Mouse (Mus musculus) B cell, adult 2 months (primary cell): Measurements from ENCODE around the gene Cx3cr1.

Source experiments
- DNase-seq, 2 experiments: peaks; one replicate each; pipeline ENCODE4 v3.0.0; 2022

Cx3cr1 gene

DNA sequence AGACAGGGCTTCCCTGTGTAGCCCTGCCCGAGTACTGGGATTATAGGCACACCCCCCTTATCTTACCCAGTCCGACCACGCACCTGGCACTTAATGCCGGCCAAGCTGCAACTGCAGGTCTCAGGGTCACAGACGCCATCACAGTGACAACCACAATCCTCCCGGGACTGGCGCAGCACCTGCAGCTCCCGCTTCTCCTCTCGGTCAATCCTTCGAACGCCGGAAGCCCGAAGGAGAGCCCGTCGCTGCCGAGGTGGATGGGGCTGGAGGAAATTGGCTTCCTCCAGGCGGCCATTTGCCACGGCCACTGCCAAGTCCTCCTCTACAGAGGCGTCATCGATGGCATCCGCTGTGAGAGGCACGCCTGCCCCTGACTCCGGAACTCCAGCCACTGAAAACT is 96.4 kb downstream of the Cx3cr1 start:
- no peak for DNase-seq

DNA sequence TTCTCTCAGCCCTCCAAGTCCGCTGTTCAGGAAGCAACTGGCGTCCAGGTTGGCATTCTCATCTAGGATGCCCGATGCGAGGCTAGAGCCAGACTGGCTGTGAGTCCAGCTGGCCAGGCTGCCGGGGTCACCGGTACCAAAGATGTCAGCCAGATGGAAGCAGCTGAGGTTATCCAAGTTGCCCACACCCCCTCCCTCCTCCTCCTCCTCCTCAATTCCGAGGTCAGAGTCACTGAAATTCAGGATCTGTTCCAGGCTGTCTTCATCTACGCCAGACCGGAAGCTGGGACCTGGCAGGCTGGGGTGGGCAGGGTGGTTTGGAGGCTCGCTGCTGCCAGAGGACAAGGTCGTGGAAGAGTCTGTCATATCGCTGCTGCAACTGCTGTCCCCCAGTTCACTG is 97.1 kb downstream of the Cx3cr1 start:
- no peak for DNase-seq

DNA sequence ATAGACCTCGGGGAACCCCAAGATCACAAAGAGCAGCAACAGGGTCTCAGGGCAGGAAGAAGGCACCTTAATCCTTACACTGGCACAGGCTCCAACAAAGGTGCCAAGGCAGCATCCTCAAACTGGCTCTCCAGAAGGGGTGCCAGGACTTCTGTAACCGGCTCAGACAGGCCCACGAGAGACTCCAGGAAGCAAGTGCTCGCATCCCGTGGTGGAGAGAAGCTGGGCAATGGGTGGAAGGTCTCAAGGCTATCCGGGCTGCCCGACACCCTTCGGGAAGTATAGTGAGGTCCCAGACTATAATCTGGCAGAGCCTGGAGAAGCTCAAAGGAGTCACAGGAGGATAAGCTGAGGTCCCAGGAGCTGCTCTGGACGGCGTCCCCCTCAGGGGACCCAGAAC is 97.5 kb downstream of the Cx3cr1 start:
- DNase-seq = no peak

DNA sequence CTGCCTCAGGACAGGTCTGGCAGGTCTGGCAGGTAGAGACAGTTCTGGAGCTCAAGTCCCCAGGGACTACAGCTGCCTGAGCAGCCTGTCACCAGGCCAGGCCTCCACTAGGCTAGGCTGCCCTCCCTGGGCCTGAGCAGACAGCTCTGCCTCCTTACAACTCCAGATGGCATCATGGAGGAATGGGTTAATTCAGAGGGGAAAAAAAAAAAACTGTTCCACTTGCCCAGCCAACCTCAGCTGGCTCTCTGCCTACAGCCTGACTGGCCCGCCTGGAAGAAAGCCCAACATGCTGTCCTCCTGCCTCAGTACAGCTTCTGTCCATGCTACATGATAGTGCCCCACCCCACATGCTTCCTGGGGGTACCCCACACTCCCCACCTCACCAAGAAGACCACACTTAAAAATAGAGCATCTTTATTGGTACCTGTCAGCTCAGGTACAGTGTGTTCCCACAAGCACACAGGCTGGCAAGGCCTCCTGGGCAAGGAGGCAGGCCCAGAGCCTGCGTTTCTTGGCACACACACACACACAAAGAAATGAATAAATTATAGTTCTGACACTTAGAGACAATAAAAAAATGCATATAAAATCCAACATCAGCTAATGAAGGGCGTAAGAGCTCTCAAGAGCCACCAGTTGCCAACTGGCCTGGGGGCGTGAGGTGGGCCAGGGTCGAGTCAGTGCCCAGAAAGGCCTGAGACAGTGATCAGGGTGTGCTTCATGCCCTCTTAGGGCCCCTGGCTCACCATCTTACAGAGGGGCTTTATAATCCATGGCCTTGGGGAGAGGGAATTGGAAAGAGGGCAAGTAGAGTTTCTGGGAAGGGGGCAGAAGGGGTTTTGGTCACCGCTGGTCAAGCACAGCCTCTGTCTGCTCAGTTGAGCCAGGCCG is 98.7 kb downstream of the Cx3cr1 start:
- DNase-seq = no peak

DNA sequence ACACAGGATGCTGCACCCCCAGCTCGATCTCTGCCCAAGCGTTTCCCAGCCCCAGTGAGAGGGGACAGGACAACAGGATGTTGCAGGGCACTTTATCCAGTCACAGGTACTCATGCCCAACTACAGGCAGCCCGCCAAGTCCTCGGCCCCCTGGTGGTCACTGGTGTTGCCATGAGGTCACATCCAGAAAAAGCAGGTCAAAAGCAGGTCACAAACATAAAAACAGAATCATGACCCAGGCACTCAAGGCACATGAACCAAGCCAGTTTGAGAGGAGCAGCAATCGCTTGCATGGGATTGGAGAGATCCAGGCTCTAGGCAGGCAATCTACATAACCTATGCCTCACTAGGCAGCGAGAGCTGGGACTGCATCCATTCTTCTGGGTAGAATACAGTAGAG is 99.5 kb downstream of the Cx3cr1 start:
- DNase-seq = peak; percentile 78 to 82

DNA sequence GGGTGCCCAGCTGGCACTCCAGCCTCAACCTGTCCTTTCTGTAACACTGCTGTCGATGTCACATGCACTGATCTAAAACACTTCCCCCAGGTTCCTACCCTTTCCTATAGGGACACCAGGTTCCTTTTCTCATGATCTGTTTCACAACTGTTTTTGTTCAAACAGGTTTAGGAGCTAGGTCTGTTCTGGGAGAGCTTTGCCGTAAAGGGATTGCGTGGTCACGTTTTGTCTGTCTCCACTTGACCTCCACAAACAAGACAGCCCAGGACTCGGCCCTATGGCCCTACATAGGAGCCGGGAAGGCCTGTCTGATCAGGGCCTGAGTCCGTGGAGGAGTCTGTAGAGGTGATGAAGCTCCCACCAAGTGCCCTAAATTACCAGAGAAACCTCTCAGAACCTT is 99.9 kb downstream of the Cx3cr1 start:
- no peak for DNase-seq

DNA sequence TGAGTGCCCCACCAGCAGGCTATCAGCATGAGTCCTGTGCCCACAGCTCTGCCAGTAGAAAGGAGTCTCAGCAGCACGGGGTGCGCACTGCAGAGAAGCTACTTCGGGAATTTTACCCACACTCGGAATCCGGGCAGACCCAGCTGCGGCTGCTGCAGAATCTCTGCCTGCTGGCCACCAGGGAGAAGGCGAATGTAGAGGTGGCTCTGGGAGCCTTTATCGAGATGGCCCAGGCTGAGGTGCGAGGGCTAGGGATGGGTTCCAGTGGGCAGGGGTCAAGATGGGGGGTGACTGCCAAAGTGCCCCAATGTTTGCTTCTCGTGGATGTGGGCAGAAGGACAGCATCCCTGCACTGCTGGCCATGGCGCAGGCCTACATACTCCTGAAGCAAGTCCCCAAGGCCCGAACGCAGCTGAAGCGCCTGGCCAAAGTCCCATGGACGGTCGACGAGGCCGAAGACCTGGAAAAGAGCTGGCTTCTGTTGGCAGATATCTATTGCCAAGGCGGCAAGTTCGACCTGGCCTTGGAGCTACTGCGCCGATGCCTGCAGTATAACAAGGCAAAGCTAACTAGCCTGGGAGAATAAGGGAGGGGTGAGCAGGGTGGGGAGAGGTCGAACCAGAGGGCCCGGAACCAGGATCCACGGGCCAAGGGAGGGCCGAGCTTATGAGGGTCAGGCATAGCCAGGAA is 103.3 kb downstream of the Cx3cr1 start:
- no peak for DNase-seq

DNA sequence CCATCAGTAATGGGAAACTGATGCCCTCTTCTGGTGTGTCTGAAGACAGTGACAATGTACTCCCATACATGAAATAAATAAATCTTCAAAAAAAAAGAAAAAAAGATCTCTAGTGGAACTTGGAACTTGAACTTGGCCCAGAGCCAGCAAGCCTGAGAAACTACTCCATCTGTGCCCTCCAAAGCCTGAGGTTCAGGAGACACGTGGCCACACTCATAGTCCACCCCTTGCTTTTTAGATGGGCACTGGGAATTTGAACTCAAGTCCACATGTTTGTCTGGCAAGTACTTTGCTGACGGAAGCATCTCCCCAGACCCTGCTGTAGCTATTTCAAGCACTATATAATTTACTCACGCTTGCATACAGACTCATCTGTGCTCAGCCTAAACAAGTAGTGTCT is 104.5 kb downstream of the Cx3cr1 start:
- DNase-seq = no peak

DNA sequence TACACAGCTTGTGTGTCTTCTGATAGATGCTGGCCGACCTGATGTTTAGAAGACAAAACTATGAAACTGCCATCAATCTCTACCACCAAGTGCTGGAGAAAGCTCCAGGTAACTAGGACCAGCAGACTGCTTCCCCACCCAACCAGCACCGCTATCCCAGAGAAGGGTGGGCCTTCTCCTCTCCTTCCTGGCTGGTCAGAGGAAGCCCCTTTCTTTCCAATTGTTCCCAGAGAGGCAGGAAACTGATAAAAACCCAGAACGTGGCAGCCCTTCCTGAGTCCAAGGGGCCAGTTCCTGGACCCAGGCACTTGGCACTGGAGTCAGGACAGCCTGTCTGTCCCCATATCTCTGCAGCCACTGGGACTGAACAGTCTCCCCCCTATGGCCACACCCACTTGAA is 105.5 kb downstream of the Cx3cr1 start:
- no peak for DNase-seq

DNA sequence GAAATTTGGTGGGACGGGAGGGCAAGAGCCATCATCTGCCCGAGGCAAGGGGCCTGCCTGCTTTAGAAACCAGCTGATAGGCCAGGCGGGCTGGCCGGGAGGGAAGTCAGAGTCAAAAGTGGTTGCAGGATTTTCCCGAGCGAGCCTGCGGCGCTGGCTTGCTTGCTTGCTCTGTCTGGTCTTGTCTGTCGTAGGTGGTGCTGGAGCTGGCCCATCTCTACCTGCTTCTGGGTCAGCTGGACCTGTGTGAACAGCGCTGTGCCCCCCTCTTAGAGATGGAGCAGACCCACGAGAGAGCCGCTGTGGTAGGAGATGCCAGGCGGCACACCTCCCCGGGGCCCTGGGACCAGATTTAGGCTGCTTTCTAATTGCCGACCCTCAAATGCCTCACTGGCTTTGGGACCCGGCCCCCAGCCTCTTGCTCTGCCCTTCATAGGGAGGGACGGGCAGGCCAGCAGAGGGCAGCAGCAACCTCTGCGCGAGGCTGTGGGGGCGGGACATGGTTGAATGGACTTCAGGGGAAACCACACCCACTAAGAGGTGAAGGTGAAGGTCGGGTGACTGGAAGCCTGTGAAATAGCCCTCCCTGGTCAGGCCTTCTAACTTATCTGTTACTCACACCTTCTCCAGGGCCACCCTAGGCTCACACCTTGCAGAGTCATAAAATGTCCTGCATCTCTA is 106.6 kb downstream of the Cx3cr1 start:
- DNase-seq = peak; percentile 88 to 89

DNA sequence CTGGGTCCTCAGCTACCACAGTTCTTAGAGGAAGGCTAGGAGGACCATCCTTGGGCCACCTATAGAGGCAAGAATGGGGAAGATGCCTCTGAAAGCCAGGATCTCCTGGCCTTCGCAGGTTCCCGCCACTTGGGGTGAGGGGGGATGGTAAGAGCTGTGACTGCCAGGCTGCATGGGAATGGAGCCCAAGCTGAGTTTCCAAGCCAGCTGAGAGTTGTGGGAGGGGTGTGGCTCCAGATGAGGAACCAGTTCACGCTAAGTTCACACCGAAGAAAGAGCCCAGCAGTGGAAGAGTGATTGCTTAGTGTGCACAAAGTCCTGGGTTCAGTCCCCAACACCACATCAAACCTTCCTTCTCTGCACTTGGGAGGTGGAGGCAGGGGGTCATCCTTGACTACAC is 107.5 kb downstream of the Cx3cr1 start:
- DNase-seq = no peak

DNA sequence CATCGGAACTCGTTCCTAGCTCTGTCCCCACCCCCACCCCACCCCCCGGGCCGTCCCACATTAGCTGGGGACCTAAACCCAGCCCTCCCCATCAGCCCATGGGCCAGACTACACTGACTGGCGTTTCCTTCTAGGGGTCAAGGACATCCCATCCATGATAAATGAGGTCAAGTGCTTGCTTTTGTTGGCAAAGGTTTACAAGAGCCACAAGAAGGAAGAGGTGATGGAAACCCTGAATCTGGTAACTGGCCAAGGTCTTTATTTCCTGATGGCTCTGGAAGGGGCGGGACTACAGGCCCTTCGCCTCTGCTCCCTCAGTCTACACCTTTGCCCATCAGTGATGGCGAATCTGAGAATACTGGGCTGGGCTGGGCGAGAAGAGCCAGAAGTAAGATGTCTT is 110.8 kb downstream of the Cx3cr1 start:
- DNase-seq = no peak

DNA sequence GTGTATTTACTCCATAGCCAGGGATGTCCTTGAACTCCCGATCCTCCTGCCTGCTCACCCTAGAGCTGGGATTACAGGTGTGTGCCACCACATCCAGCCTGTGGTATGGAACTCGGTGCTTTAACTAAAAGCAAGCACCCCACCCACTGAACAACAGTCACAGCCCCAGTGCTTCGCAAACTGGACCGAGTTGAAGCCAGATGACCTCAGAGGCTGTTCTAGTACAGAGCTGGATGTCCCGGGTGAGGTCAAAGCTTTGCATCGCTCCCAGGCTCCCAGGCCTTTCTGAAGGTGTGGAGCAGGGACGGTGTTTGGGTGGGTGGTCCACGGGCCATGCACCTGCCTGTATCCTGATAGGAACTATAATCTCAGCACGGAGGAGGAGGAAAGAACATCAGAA is 118.3 kb downstream of the Cx3cr1 start:
- DNase-seq = no peak

DNA sequence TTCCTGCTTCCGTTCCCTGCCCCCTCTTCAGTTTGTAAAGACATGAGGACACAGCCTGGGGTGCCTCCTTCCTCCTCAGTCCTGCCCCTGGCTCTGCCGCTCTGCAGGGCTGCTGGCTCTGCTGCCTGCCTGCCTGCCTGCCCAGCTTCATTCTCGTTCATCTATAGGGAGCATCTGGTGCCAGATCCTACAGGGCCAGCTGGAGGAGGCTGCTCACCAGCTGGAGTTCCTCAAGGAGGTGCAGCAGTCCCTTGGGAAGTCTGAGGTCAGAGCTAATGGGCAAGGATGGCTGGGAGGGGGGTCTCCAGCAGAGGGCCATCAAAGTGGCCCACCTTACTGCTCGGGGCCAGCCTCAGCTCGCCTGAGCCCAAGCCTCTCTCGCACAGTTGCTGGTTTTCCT is 119.2 kb downstream of the Cx3cr1 start:
- DNase-seq = no peak

DNA sequence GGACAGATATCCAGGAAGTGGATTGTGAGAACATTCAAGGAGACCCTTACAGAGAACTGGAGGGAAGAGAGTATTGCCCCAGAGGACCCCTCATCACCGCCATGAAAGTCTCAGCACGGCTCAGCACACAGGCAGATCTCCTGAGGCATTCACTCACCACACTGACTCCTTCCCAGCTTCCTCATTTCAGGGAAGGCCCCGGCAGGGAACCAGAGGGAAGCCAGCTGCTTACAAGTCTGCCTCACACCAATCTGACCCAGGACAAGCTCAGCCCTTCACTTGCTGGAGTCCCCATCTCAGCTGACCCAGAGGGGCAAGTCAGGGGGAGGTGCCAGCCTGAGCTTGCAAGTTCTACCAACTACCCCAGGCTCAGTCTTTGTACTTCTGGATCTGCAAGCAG is 120.9 kb downstream of the Cx3cr1 start:
- DNase-seq = no peak

DNA sequence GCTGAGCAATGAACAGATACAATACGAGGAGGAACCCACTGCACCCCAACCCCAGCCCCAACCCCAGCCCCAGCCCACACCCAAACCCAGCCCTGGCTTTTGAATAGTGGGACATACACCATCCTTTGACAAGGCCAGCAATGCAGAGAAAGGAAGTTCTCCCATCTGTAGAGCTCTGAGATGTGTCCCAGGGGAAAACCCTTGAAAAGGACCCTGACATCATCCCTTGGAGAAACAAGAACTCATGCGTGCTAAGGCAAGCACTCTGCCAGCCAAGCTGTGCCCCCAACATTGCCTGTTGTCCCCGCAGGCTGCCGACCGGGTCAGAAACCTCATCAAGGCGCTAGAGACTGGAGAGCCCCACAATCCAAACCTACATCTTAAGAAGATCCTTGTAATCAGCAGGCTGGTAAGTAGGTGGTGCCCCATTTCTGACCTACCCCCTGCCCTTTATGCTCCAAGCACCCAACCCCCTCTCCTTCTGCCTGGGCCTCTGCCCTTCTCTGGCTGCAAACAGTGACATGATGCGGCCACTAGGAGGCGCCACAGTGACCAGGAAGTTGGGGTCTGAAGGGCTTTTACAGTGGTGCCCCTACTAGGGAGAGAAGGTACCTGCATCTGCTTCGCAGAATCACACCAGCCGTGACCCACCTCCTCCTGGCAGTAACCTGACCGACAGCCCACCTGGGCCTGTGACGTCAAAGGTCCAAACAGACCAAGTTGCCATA is 124.3 kb downstream of the Cx3cr1 start:
- peak; percentile 73 to 74 for DNase-seq

DNA sequence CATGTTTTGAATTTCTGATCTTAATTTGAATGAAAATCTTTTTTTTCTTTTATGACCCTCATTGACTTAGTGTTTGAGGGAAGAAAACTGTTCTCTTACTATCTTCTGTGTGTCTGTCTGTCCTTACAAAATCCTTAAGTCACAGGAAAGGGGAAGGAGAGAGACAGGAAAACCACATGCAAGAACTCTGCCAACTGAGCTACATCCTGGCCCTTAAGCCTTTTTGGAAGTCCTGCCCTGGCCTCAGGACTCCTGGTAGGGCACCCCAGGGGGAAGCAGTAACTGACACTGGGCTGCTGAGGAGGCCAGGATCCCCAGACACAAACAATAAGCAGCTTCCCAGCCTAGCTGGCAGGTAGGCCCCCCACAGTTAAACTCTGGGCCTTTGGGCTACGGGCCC is 126.4 kb downstream of the Cx3cr1 start:
- DNase-seq = no peak

DNA sequence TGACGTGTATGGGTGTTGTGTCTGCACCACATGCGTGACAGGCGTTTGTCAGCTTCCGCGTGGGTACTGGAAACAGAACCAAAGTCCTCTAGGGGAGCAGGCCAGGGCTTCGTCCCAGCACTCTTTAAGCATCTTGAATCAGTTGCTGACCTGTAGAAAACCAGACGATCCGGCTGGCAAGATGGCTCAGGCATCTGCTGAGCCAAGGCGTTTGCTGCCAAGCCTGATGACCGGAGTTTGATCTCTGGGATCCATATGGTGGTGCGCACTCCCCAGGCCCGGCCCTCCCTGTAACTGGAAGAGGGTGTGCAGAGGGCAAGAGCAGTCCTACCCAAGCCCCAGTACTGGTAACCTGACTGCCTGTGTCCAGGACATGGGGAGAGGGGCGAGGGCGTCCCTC is 127.8 kb downstream of the Cx3cr1 start:
- DNase-seq = no peak

DNA sequence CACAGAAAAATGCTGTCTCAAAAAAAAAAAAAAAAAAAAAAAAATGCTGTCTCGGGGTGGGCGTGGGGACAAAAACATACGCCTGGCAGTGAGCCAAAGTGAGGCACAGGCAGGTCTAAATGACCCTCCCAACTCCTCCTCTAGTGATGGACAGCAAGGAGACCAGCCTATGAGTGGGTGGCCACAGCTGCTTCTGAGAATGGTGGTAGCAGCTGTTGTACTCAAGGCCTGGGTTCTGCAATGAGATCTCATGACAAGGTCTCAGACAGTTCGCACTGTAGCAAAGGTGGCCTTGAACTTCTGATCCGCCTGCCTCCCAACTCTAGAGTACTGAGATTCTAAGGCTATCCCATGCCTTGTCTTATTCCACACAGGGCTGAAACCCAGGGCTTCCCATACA is 128.3 kb downstream of the Cx3cr1 start:
- no peak for DNase-seq

DNA sequence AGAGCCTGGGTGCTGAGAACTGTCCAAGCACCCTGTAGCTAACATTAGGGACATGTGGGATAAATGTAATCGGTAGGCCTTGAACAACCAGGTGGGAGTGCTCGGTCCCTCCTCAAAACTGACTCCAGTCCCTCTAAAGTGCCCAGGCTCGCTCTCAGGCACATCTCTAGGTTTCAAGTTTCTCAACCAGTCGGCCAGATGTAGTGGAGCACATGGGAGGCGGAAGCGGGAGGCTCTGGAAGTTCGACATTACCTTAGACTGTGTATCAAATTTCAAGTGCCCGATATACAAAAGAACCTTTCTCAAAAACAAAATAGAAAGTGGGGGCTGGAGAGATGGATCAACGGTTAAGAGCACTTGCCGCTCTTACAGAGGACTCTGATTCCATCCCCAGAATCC is 130.0 kb downstream of the Cx3cr1 start:
- DNase-seq = no peak

DNA sequence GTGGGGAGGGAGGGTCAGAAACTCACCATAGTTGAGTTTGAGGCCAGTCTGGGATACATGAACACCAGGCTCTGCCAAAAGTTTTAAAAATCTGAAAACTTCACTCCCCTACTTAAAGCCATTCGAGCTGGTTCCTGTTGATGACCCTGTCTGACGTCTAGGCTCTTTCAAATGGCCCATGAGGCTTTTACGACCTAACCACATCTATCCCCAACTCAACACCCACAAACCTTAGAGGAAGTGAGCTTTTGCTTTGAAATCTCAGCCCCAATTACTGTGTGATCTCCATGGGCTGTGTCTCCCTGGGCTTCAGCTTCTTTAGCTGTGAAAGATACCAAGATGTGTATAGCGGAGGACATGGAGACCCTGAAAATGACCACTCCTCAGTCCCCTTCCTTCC is 131.2 kb downstream of the Cx3cr1 start:
- DNase-seq = no peak

DNA sequence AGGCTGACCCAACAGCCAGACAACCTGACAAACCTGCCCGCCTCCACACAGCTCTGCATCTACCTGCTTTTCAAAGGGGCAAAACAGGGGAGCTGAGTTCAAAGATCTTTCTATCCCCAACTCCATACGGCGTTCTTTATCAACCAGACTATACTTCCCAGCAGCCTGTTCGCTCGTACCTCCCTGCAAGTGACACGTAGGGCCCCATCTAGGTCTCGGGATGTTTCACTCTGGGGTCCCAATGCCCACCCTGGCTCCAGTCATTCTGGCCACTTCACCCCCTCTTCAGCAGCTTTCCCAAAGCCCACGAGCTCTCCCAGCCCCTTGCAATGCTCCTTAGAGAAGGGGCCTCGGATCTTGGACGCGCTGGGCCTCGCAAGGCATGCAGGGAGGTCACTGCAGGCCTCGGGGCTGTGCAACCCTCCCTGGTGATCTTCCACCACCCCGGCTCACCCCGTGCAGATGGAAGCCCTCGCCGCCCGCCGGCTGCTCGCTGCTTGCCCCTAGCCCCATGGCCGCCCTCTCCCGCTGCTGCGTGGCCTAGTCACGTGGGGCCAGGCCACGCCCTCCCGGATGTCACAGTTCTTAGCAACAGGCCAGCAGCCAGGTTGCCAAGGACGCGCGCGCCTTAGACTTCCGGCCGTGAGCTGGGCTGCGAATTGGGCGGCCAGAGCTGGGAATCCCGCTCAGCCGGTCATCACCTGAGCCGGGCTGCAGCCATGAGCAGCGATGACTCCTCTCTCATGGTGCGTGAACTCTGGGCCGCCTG is 132.5 kb downstream of the Cx3cr1 start, which contains the start of the genes Gorasp1 and Ttc21a:
Gene Gorasp1 (minus strand): TSS at position 561 of the 769 bp plus-strand sequence.
Gene Ttc21a (plus strand): TSS at position 602 of the 769 bp plus-strand sequence.
- DNase-seq = peak; percentile 95
